Mouse (Mus musculus) MEL (cell line): ENCODE data around the gene Wiz.

Source experiments
- CTCF ChIP-seq, 3 experiments: IDR thresholded peaks in 2 of 3; conservative IDR thresholded peaks in 1 of 3; 2 replicates each; pipeline ENCODE4 v1.5.1; 2011 to 2012; ENCODE audit warnings: low read length in 3 of 3, low read depth in 2 of 3, mild to moderate bottlenecking in 2 of 3, improper control_type of control experiment in 1 of 3, inconsistent platforms in 1 of 3, mixed read lengths in 1 of 3, moderate library complexity in 1 of 3; ENCODE audit not compliant: control insufficient read depth in 1 of 3, insufficient read depth in 1 of 3, poor library complexity in 1 of 3, severe bottlenecking in 1 of 3
- E2F4 ChIP-seq: IDR thresholded peaks from 2 replicates; pipeline ENCODE4 v1.6.1; 2011; ENCODE audit warnings: low read depth, low read length, improper control_type of control experiment, borderline replicate concordance
- ETS1 ChIP-seq: IDR thresholded peaks from 2 replicates; pipeline ENCODE4 v1.6.1; 2012; ENCODE audit warnings: low read depth, mild to moderate bottlenecking, inconsistent platforms, low read length, improper control_type of control experiment, moderate library complexity
- POLR2A ChIP-seq, 2 experiments: IDR thresholded peaks; 2 replicates each; pipeline ENCODE4 v1.6.1; 2011 to 2012; ENCODE audit warnings: low read length in 2 of 2, mild to moderate bottlenecking in 2 of 2, control low read depth in 1 of 2, improper control_type of control experiment in 1 of 2, low read depth in 1 of 2, moderate library complexity in 1 of 2; ENCODE audit not compliant: control insufficient read depth in 1 of 2, insufficient read depth in 1 of 2, poor library complexity in 1 of 2
- TAL1 ChIP-seq: IDR thresholded peaks from 2 replicates; pipeline ENCODE4 v1.6.1; 2012; ENCODE audit warnings: mild to moderate bottlenecking, inconsistent platforms, low read length, moderate library complexity, mixed read lengths
- USF1 ChIP-seq: IDR thresholded peaks from 2 replicates; pipeline ENCODE4 v1.6.1; 2014; ENCODE audit warnings: low read depth, mild to moderate bottlenecking, inconsistent platforms, low read length, improper control_type of control experiment, moderate library complexity
- ZNF384 ChIP-seq: IDR thresholded peaks from 2 replicates; pipeline ENCODE4 v1.6.1; 2012; ENCODE audit warnings: low read depth, mild to moderate bottlenecking, inconsistent platforms, low read length, improper control_type of control experiment

GRCm38 (mm10) chr17:32382576-32382975 is 6.7 kb downstream of the Wiz start:
- TF ChIP-seq CTCF (IDR thresholded peaks at IDR 0.05 in 2 of 3, conservative IDR thresholded peaks at IDR 0.05 in 1 of 3; ENCODE audit: control insufficient read depth in 1 of 3, insufficient read depth in 1 of 3, low read depth in 2 of 3, low read length in 3 of 3, poor library complexity in 1 of 3, severe bottlenecking in 1 of 3) (no peak), POLR2A (IDR thresholded peaks at IDR 0.05; ENCODE audit: control insufficient read depth in 1 of 2, insufficient read depth in 1 of 2, low read depth in 1 of 2, low read length in 2 of 2, poor library complexity in 1 of 2) (no peak), USF1 (no peak), ETS1 (no peak), TAL1 (no peak), ZNF384 (no peak), E2F4 (no peak)
